Mouse (Mus musculus) midbrain, postnatal 0 days (tissue): ENCODE measurements around the gene Ebpl. TPM values are rescaled to one million over a fixed set of nuclear protein-coding genes. Genes with fewer than 3 reads are reported as not detected.

Experiments used
- ATAC-seq: fragments of 200-750 bp; cut with Nextera tagmentation; 2 replicates; pipeline ENCODE4 v1.8.0; 2017; ENCODE audit warnings: moderate number of reproducible peaks, mild to moderate bottlenecking, moderate TSS enrichment, moderate library complexity; ENCODE audit not compliant: low FRiP score
- DNase-seq: peaks from one replicate; pipeline ENCODE4 v3.0.0-alpha.2; 2015; ENCODE audit warnings: low spot score
- H3K27ac ChIP-seq: fragments of 300-500 bp; sonication (generic); 2 replicates; pipeline ENCODE4 v1.5.1; 2014; ENCODE audit warnings: low read depth, mild to moderate bottlenecking, low read length, mixed read lengths
- H3K27me3 ChIP-seq: fragments of 300-500 bp; sonication (generic); 2 replicates; pipeline ENCODE4 v1.6.1; 2014; ENCODE audit warnings: low read length, control low read depth, mixed read lengths; ENCODE audit not compliant: insufficient read depth
- H3K36me3 ChIP-seq: fragments of 300-500 bp; sonication (generic); 2 replicates; pipeline ENCODE4 v1.6.1; 2014; ENCODE audit warnings: low read length, control low read depth, mixed read lengths; ENCODE audit not compliant: insufficient read depth
- H3K4me1 ChIP-seq: fragments of 300-500 bp; sonication (generic); 2 replicates; pipeline ENCODE4 v1.6.1; 2014; ENCODE audit warnings: mild to moderate bottlenecking, control low read depth, antibody characterized with exemption, low read length, mixed read lengths; ENCODE audit not compliant: insufficient read depth
- H3K4me2 ChIP-seq: fragments of 300-500 bp; sonication (generic); 2 replicates; pipeline ENCODE4 v1.6.1; 2014; ENCODE audit warnings: low read depth, mild to moderate bottlenecking, low read length, mixed read lengths; ENCODE audit not compliant: poor library complexity, severe bottlenecking
- H3K4me3 ChIP-seq: fragments of 300-500 bp; sonication (generic); 2 replicates; pipeline ENCODE4 v1.5.1; 2014; ENCODE audit warnings: low read depth, mild to moderate bottlenecking, low read length, moderate library complexity
- H3K9ac ChIP-seq: fragments of 300-500 bp; sonication (generic); replicated peaks from 2 replicates; pipeline ENCODE4 v1.6.1; 2014; ENCODE audit warnings: mild to moderate bottlenecking, low read length, moderate library complexity, mixed read lengths; ENCODE audit not compliant: poor library complexity, severe bottlenecking
- H3K9me3 ChIP-seq: fragments of 300-500 bp; sonication (generic); 2 replicates; pipeline ENCODE4 v1.6.1; 2016; ENCODE audit warnings: low read length, control low read depth
- CTCF ChIP-seq: IDR thresholded peaks from 2 replicates; pipeline ENCODE4 v1.5.1; 2016; ENCODE audit warnings: antibody characterized with exemption, mild to moderate bottlenecking
- WGBS: fragments of 180-500 bp; shearing (Covaris S2); extraction: QIAGEN DNeasy Blood & Tissue Kit; methylation state at CpG from one replicate; pipeline ENCODE4 v1.1.7; 2014; 5-methylcytosine and 5-hydroxymethylcytosine counted together
- polyA plus RNA-seq: library from polyadenylated mRNA; unstranded; fragments of >200 nt; fragmentation: Nextera tagmentation; extraction: Ambion mirVana; gene quantifications from 2 replicates; pipeline ENCODE4 v1.2.1, GENCODE M21; 2015
- total RNA-seq: library from RNA; depleted of rRNA; stranded (reverse); fragments of >200 nt; gene quantifications from 2 replicates; pipeline ENCODE4 v1.2.3, GENCODE M21; 2014

Gene Ebpl
- total and polyA plus RNA-seq, 2 experiments from 2014 or later: 3.4 to 8.8 TPM

DNA sequence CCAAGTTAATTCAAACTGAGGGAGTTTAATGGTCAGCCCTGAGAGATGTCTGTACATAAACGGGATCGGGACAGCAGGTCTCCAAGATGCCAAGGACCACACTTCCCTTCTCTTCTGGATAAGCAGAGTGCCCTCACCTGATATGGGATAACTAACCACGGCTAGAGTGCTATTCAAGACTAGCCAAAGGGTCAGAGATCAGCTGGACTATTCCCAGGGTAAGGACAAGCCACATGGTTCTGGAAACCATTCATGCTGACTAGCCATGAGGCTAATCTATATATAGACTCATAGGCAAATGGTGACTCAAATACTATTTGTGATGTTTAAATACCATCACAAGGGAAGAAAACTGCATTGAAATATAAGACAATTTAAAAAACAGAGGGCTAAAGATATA is 30.3 kb upstream of the Ebpl start:
- Histone ChIP-seq H3K9ac (no peak overlapping the region), H3K4me3 (no peak overlapping the region), H3K36me3 (peaks cover 14% of the 10 kb centered on the region; the same call in 1 of the 2 replicates), H3K4me2 (no peak overlapping the region), H3K4me1 (no peaks in the 10 kb centered on the region), H3K27ac (no peak overlapping the region), H3K27me3 (no peaks in the 10 kb centered on the region), H3K9me3 (no peaks in the 10 kb centered on the region)
- no peak for ATAC-seq
- no peak for DNase-seq
- no peak for TF ChIP-seq CTCF
- 82% methylated on average over 3 of the region's 3 CpGs for WGBS

DNA sequence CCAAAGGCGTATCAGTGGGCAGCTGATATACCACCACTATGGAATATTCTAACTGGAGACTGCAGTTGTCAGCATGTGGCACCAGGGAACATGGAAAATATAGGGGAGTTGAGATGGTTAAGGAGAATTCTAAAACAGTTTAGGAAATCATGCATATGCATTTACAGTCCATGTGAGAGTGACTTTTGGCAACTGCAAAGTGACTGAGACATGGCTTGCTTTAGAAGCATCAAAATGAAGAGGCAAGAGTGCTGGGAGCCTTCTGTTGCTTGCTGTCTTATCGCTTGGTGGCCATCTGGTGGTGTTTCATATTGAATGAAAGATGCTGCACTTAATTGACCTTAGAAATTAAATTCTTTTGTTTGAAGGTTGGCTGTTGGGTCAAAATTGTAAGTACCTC is 7.1 kb upstream of the Ebpl start:
- no peak overlapping the region for H3K4me3 ChIP-seq
- peaks cover 25% of the 10 kb centered on the region for H3K36me3 ChIP-seq
- no peaks in the 10 kb centered on the region for H3K9me3 ChIP-seq
- DNase-seq: peak; percentile 10
- H3K9ac ChIP-seq: no peak overlapping the region
- no peaks in the 10 kb centered on the region for H3K4me1 ChIP-seq
- WGBS: 89% methylated on average over 2 of the region's 2 CpGs
- no peaks in the 10 kb centered on the region for H3K27me3 ChIP-seq
- H3K4me2 ChIP-seq: no peak overlapping the region
- no peak for TF ChIP-seq CTCF
- no peak for ATAC-seq
- no peak overlapping the region for H3K27ac ChIP-seq

DNA sequence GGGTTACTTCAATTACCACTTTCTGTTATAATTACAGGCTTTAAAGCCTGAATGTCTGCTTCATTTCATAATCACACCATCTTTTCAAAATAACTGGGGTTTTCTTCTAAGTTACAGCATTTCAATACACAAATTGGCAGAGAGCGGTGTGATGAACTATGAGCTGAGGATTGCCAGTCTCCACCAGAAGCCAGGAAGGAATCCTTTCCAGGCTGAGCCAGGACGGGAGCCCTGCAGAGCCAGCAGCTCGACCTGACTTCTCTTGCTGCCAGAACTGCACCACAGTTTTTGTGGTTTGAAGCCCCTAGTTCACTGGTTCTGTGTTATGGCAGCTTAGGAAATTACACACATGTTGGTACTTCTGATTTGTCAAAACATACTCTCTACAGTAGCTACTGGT is 4.4 kb upstream of the Ebpl start:
- H3K27ac ChIP-seq: no peak overlapping the region
- no peaks in the 10 kb centered on the region for H3K9me3 ChIP-seq
- H3K9ac ChIP-seq: no peak overlapping the region
- no peaks in the 10 kb centered on the region for H3K4me1 ChIP-seq
- no peak for TF ChIP-seq CTCF
- no peak overlapping the region for H3K4me3 ChIP-seq
- peaks cover 12% of the 10 kb centered on the region; the same call in 1 of the 2 replicates for H3K36me3 ChIP-seq
- DNase-seq (no peak), ATAC-seq (no peak)
- H3K4me2 ChIP-seq: no peak overlapping the region
- 89% methylated on average over 3 of the region's 3 CpGs for WGBS
- no peaks in the 10 kb centered on the region for H3K27me3 ChIP-seq

DNA sequence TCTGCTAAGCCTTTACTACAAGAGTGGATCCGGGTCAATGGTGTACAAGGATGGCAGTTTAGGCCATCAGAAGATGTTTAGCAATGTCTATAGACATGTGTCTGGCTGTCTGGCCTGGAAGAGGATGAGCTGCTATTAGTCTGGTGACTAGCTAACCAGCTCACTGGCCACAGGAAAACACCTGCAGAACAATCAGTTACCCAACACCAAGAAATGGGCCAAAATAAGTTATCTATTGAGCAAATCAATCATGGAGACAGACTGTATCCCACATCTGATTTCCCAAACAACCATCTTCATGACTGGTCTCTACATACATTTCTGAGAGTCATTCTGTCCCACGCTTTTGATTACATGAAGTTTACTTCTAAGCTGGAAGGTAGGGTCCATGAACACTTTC is 3.5 kb upstream of the Ebpl start:
- WGBS: 95% methylated on average over 2 of the region's 2 CpGs

DNA sequence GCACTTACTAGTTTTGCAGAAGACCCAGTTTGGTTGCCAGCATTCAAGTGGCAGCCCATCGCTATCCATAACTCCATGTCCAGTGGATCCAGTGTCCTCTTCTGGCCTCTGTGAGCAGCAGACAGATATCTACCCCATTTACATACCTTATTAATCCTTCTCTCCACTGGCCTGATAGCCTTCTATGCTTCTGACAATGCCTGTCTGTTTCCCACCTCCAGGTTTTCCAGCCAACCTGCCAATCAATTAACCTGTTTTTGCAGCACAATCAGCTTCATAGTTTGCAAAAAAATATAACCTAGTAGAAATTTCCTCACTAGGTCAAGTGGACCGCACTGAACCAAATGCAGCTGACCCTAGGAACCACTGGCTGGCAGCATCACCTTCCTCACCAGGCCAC is 2.0 kb upstream of the Ebpl start:
- TF ChIP-seq CTCF: no peak
- peaks cover 9% of the 10 kb centered on the region; the same call in 1 of the 2 replicates for H3K36me3 ChIP-seq
- H3K4me1 ChIP-seq: no peaks in the 10 kb centered on the region
- no peaks in the 10 kb centered on the region for H3K27me3 ChIP-seq
- no peak overlapping the region for H3K9ac ChIP-seq
- no peak for DNase-seq
- ATAC-seq: no peak
- no peak overlapping the region for H3K27ac ChIP-seq
- no peak overlapping the region for H3K4me3 ChIP-seq
- H3K4me2 ChIP-seq: no peak overlapping the region
- 91% methylated on average over 2 of the region's 2 CpGs for WGBS
- H3K9me3 ChIP-seq: no peaks in the 10 kb centered on the region

More for the DNA sequence above, 3.5 kb upstream of the Ebpl start:
- DNase-seq: no peak
- ATAC-seq: no peak
- no peak overlapping the region for H3K9ac ChIP-seq
- no peaks in the 10 kb centered on the region for H3K9me3 ChIP-seq
- H3K4me2 ChIP-seq: no peak overlapping the region
- H3K4me1 ChIP-seq: no peaks in the 10 kb centered on the region
- H3K4me3 ChIP-seq: no peak overlapping the region
- H3K27me3 ChIP-seq: no peaks in the 10 kb centered on the region
- peaks cover 10% of the 10 kb centered on the region; the same call in 1 of the 2 replicates for H3K36me3 ChIP-seq
- TF ChIP-seq CTCF: no peak
- H3K27ac ChIP-seq: no peak overlapping the region

DNA sequence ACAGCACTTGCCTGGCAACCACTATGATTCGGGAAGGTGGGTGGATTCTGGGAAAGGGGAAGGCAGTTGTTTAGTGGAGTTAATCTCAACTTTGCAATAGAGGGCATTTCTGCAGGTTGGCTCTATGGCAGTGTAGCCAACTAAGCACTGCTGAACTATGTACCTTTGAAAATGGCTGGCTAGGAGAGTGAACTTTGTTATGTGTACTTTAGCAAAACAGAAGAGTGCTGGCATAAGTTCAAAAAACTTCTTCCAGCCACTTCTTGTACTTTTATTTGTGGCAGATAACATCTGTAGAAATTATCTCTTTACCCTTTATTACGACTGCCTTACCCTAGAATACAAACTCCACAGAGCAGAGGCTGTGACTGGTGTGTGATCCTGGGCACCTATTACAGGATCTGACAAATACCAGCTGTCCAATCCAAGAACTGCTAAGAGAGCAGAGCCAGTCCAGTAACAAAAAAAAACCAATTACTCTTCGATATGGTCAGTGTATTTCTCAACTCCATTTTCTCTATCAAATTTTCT is 807 bp upstream of the Ebpl start:
- H3K36me3 ChIP-seq: 0 out of 2 replicates have a peak, but pooled peaks cover 2% of the 10 kb centered on the region
- H3K27me3 ChIP-seq: no peaks in the 10 kb centered on the region
- H3K4me3 ChIP-seq: peak overlapping the region; percentile 60; the same call in 1 of the 2 replicates
- no peak overlapping the region; the same call in 1 of the 2 replicates for H3K9ac ChIP-seq
- WGBS: 64% methylated on average over 3 of the region's 3 CpGs
- ATAC-seq: no peak
- H3K4me1 ChIP-seq: no peaks in the 10 kb centered on the region
- no peaks in the 10 kb centered on the region for H3K9me3 ChIP-seq
- no peak overlapping the region for H3K27ac ChIP-seq
- H3K4me2 ChIP-seq: peak overlapping the region; percentile 75
- DNase-seq: no peak
- no peak for TF ChIP-seq CTCF
